Mouse (Mus musculus) hindbrain, embryonic 15.5 days (tissue): ENCODE results near the gene Pnpla7. TPM values are rescaled to one million over a fixed set of nuclear protein-coding genes. Genes with fewer than 3 reads are reported as not detected.
"Not testable (repeated sequence)": the region's sequence is repeated elsewhere in the genome, so short reads cannot be mapped to it uniquely, and the experiment has no call there.

Experiments used
- ATAC-seq: fragments of 200-750 bp; cut with Nextera tagmentation; 2 replicates; pipeline ENCODE4 v1.8.0; 2017; ENCODE audit warnings: low read depth, moderate number of reproducible peaks, moderate TSS enrichment; ENCODE audit not compliant: low FRiP score
- H3K27ac ChIP-seq: fragments of 300-500 bp; sonication (generic); replicated peaks from 2 replicates; pipeline ENCODE4 v1.5.1; 2015; ENCODE audit warnings: mild to moderate bottlenecking, inconsistent platforms
- H3K27me3 ChIP-seq: fragments of 300-500 bp; sonication (generic); 2 replicates; pipeline ENCODE4 v1.6.1; 2015; ENCODE audit warnings: control low read depth, inconsistent platforms
- H3K36me3 ChIP-seq: fragments of 300-500 bp; sonication (generic); 2 replicates; pipeline ENCODE4 v1.6.1; 2015; ENCODE audit warnings: control low read depth, inconsistent platforms
- H3K4me1 ChIP-seq: fragments of 300-500 bp; sonication (generic); replicated peaks from 2 replicates; pipeline ENCODE4 v1.6.1; 2015; ENCODE audit warnings: control low read depth, inconsistent platforms
- H3K4me2 ChIP-seq: fragments of 300-500 bp; sonication (generic); 2 replicates; pipeline ENCODE4 v1.6.1; 2015; ENCODE audit warnings: moderate library complexity, mild to moderate bottlenecking, inconsistent platforms
- H3K4me3 ChIP-seq: fragments of 300-500 bp; sonication (generic); 2 replicates; pipeline ENCODE4 v1.5.1; 2015; ENCODE audit warnings: mild to moderate bottlenecking, inconsistent platforms
- H3K9ac ChIP-seq: fragments of 300-500 bp; sonication (generic); 2 replicates; pipeline ENCODE4 v1.6.1; 2015; ENCODE audit warnings: inconsistent platforms
- H3K9me3 ChIP-seq: fragments of 300-500 bp; sonication (generic); 2 replicates; pipeline ENCODE4 v1.6.1; 2016; ENCODE audit warnings: control low read depth, inconsistent platforms
- WGBS: fragments of 180-500 bp; shearing (Covaris S2); methylation state at CpG from one replicate; pipeline ENCODE4 v1.1.7; 2015; 5-methylcytosine and 5-hydroxymethylcytosine counted together
- polyA plus RNA-seq: library from polyadenylated mRNA; unstranded; fragments of >200 nt; fragmentation: Nextera tagmentation; extraction: Ambion mirVana; gene quantifications from 2 replicates; pipeline ENCODE4 v1.2.1, GENCODE M21; 2015

Gene Pnpla7
- polyA plus RNA-seq: 3.3 and 3.9 TPM in 2 replicates

GRCm38 (mm10) chr2:24975704-24976297 lies at the start of gene Pnpla7:
Gene Pnpla7 (plus strand): TSS chr2:24976033.
- Histone ChIP-seq H3K4me3 (peak within 1 kb of the TSS; percentile 87), H3K27ac (peak within 1 kb of the TSS; percentile 92), H3K9ac (peak within 1 kb of the TSS; percentile 77), H3K4me1 (peaks cover 24% of the 10 kb centered on the region), H3K27me3 (no peaks in the 10 kb centered on the region), H3K36me3 (peaks cover 18% of the 10 kb centered on the region), H3K4me2 (peak within 1 kb of the TSS; percentile 96), H3K9me3 (no peaks in the 10 kb centered on the region)
- 1% methylated on average over 16 of the region's 16 CpGs for WGBS
- ATAC-seq: peak; percentile 31; the same call in 1 of the 2 replicates

DNA sequence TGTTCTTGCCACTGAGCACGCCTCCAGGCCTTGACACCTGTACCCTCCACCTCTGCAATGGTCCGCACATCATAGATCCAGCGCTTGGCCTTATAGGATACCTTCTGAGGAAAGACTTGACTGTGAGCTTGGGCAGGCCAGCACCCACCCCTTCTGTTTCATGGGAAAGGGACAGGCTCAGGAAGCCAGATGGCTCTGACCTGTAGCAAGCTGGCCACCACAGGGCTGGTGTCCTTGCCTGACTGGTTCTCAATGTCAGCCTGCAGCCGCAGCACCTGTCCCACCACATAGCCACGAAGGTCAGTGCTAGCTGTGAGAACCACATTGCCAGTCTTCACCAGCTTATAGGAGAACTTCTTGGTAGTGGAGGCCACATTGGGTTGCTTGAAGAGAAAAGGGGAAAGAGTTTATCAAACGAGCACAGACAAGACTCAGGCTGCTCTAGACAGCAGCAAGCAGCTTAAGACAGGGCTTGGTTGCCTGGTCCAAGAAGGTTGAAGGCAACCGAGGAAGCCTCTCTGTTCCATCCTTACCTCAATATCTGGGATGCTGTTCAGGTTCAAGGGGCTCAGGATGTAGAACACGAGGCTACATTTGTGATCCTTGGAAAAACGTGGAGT lies 49.4 kb upstream of the Pnpla7 start:
- H3K4me1 ChIP-seq: no peaks in the 10 kb centered on the region
- H3K36me3 ChIP-seq: peaks cover 8% of the 10 kb centered on the region; the same call in 1 of the 2 replicates
- H3K27ac ChIP-seq: no peak overlapping the region
- 90% methylated on average over 9 of the region's 9 CpGs for WGBS
- H3K9me3 ChIP-seq: no peaks in the 10 kb centered on the region
- no peak overlapping the region for H3K4me2 ChIP-seq
- H3K4me3 ChIP-seq: no peak overlapping the region
- no peak for ATAC-seq
- no peaks in the 10 kb centered on the region for H3K27me3 ChIP-seq
- no peak overlapping the region for H3K9ac ChIP-seq

DNA sequence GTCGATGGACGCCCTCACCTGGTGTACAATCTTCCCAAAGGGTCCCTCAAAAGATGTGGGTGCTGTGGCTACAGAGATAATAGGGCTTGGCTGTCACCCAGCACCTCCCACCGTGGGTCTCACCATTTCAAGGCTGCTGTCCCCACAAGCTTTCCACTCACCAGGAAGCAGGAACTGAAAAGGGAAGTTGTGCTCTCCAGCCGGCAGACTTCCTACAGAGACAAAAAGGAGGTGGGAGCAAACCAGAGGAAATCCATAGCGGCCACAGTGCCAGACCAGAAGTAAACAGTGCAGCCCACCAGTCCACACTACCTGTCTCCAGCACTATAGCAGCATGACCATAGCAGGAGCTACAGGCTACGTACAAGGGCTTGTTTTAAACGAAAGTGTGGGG lies 48.9 kb upstream of the Pnpla7 start:
- H3K9me3 ChIP-seq: no peaks in the 10 kb centered on the region
- ATAC-seq: no peak
- H3K4me3 ChIP-seq: no peak overlapping the region
- H3K36me3 ChIP-seq: peaks cover 8% of the 10 kb centered on the region; the same call in 1 of the 2 replicates
- no peaks in the 10 kb centered on the region for H3K27me3 ChIP-seq
- H3K9ac ChIP-seq: no peak overlapping the region
- H3K4me2 ChIP-seq: no peak overlapping the region
- 78% methylated on average over 7 of the region's 7 CpGs for WGBS
- H3K27ac ChIP-seq: no peak overlapping the region
- H3K4me1 ChIP-seq: no peaks in the 10 kb centered on the region

GRCm38 (mm10) chr2:24927810-24928479 lies 47.9 kb upstream of the Pnpla7 start:
- no peaks in the 10 kb centered on the region for H3K9me3 ChIP-seq
- H3K4me2 ChIP-seq: no peak overlapping the region
- 76% methylated on average over 4 of the region's 4 CpGs for WGBS
- no peak overlapping the region for H3K4me3 ChIP-seq
- no peak for ATAC-seq
- H3K36me3 ChIP-seq: peaks cover 8% of the 10 kb centered on the region; the same call in 1 of the 2 replicates
- H3K27me3 ChIP-seq: no peaks in the 10 kb centered on the region
- no peak overlapping the region for H3K9ac ChIP-seq
- no peak overlapping the region for H3K27ac ChIP-seq
- H3K4me1 ChIP-seq: no peaks in the 10 kb centered on the region

DNA sequence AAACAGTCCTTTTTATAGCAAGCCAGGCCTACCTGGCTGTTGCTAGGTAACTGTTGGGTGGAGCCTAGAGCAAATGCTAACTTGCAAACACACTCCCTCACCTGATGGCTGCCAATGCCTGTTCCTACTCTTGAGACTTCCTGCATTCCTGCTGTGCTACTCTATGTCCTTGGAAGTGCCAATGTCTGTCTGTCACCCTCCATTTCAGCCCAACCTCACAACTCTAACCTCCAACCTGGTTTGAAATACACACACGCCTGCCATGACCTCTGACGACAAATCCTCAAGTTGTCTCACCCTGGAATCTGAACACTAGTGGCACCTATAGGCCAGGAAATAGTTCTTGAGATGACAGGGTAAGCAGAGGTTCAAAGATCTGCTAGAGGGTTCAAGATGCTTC lies 46.7 kb upstream of the Pnpla7 start:
- H3K36me3 ChIP-seq: peaks cover 8% of the 10 kb centered on the region; the same call in 1 of the 2 replicates
- WGBS: 71% methylated on average over 2 of the region's 2 CpGs
- no peaks in the 10 kb centered on the region for H3K9me3 ChIP-seq

DNA sequence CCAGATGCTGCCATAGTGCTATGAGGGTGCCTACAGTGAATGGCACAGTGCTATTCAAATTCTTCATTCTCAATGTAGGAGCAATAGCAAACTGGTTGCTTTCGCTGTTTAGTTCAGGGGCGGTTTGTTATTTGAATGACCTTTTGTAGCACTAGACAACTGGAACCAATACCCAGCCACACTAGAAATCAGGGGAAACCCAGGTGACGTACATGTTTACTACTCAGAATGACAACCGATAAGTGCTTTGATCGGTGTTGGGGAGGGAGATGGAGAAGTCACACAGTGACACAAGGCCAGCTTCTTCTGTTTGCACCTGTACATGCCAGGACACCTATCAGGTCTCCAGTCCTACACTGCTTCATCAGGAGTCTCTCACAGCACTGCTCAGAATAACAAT lies 46.2 kb upstream of the Pnpla7 start:
- no peaks in the 10 kb centered on the region for H3K9me3 ChIP-seq
- no peak overlapping the region for H3K9ac ChIP-seq
- H3K4me3 ChIP-seq: no peak overlapping the region
- no peaks in the 10 kb centered on the region for H3K27me3 ChIP-seq
- no peak for ATAC-seq
- peaks cover 16% of the 10 kb centered on the region for H3K4me1 ChIP-seq
- H3K36me3 ChIP-seq: peaks cover 8% of the 10 kb centered on the region; the same call in 1 of the 2 replicates
- WGBS: 92% methylated on average over 5 of the region's 5 CpGs
- no peak overlapping the region for H3K27ac ChIP-seq
- H3K4me2 ChIP-seq: no peak overlapping the region

More for the DNA sequence above, 46.7 kb upstream of the Pnpla7 start:
- Histone ChIP-seq H3K4me2 (no peak overlapping the region), H3K4me1 (peaks cover 12% of the 10 kb centered on the region), H3K9ac (no peak overlapping the region), H3K4me3 (no peak overlapping the region), H3K27me3 (no peaks in the 10 kb centered on the region), H3K27ac (no peak overlapping the region)
- no peak for ATAC-seq

DNA sequence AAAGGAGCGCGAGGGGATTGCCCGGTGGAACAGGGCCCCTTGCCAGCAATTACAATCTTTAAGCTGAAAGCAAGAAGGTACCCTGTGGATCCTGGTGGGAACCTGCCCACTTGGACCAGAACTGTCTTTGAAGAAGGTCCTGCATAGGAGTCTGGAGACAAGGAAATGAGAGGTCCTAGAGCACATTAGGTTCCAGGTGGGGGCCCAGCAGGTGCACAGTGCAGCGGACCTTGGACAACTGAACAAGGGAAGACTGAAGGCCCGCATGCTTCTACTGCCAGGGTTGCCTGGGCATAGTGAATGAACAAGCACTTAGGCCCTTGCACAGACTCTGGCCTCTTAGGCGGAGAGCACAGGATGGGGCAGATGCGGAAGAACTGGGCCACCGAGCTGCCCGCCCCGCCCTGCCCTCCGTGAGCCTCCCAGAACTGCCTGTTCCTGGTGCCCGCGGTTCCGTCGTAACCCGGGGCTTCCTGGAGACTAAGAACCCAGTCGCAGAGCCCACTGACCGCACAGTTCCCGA lies 41.3 kb upstream of the Pnpla7 start:
- 5% methylated on average over 19 of the region's 19 CpGs for WGBS
- no peak; the same call in 1 of the 2 replicates for ATAC-seq
- Histone ChIP-seq H3K36me3 (no peaks in the 10 kb centered on the region), H3K9me3 (no peaks in the 10 kb centered on the region), H3K4me3 (peak overlapping the region; percentile 67), H3K27me3 (no peaks in the 10 kb centered on the region), H3K9ac (peak overlapping the region; percentile 74), H3K4me1 (peaks cover 22% of the 10 kb centered on the region), H3K4me2 (peak overlapping the region; percentile 82), H3K27ac (peak overlapping the region; percentile 63; the same call in 1 of the 2 replicates)

DNA sequence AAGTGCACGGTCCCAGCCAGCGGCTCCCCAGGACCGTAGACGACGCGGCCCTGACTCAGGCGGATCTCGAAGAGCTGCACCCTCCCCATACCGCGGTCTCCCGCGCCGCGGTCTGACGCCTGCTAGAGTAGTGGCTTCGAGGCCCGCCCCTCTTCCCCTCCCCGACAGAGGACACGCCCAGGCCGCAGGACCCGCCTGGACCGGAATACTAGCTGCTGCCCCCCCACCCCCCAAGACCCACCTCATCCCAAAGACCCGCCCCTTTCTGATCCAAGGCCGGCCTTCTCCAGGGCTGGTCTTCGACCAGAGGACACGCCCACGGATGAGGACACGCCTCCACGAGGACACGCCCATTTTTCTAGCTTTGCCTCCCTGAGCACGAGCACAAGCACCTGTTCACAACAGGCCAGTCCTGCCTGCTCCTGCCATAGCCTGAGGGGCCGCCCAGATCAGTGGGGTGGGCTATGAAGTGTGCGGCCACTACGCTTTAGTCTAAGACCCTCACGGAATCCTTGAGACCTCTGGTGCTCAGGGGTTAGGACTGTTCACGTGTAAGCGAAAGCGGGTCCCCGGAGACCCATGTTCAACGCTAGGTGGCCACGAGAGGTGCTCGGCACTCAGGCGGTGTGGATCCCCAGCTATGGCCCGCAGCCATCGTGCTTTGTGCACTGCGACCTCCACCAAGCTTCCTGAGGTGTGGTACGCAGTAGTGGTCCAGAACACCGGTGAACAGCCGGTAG lies 40.6 kb upstream of the Pnpla7 start, which contains the start of gene Arrdc1:
TSS of gene Arrdc1 (minus strand) at position 196 of the 740 bp plus-strand sequence.
- peak within 1 kb of the TSS; percentile 82 for H3K4me2 ChIP-seq
- H3K27me3 ChIP-seq: no peaks in the 10 kb centered on the region
- no peaks in the 10 kb centered on the region for H3K9me3 ChIP-seq
- WGBS: 0% methylated on average over 48 of the region's 49 CpGs
- peak within 1 kb of the TSS; percentile 67 for H3K4me3 ChIP-seq
- H3K36me3 ChIP-seq: no peaks in the 10 kb centered on the region
- H3K4me1 ChIP-seq: peaks cover 22% of the 10 kb centered on the region
- H3K9ac ChIP-seq: peak within 1 kb of the TSS; percentile 74
- H3K27ac ChIP-seq: peak within 1 kb of the TSS; percentile 63; the same call in 1 of the 2 replicates
- peak; percentile 94 for ATAC-seq

DNA sequence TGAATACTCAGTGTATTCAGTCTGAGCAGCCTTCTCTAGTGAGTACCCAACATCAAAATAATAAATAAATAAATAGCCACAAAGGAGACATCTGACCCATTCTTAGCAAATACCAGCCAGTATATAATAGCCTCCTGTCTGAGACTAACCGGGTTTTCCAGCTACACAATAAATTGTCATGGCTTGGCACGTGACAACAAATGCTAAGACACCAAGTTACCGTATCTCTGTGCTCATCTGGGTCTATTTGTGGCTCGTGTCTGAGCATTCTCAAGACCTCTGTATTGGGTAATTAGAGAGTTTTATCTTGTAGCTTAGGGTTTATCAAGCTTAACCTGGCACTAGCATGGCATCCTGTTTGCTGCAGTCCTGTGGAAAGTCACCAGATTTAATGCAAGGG lies 33.7 kb upstream of the Pnpla7 start:
- H3K27me3 ChIP-seq: no peaks in the 10 kb centered on the region
- 71% methylated on average over 4 of the region's 4 CpGs for WGBS

GRCm38 (mm10) chr2:24944304-24944703 lies 31.5 kb upstream of the Pnpla7 start:
- not testable (repeated sequence) for H3K27ac ChIP-seq, ATAC-seq, H3K9me3 ChIP-seq, H3K4me2 ChIP-seq, H3K4me3 ChIP-seq, H3K27me3 ChIP-seq, H3K4me1 ChIP-seq, H3K36me3 ChIP-seq, H3K9ac ChIP-seq
- 60% methylated on average over 2 of the region's 2 CpGs for WGBS

More for the DNA sequence above, 33.7 kb upstream of the Pnpla7 start:
- Histone ChIP-seq H3K4me2 (no peak overlapping the region), H3K36me3 (no peaks in the 10 kb centered on the region), H3K9ac (no peak overlapping the region), H3K9me3 (no peaks in the 10 kb centered on the region), H3K27ac (no peak overlapping the region), H3K4me1 (no peaks in the 10 kb centered on the region), H3K4me3 (no peak overlapping the region)
- ATAC-seq: no peak

- peak; percentile 98 for ATAC-seq
- H3K36me3 ChIP-seq: peaks cover 30% of the 10 kb centered on the region
- peaks cover 20% of the 10 kb centered on the region for H3K4me1 ChIP-seq
- H3K4me2 ChIP-seq: peak within 1 kb of the TSS; percentile 76
- 0% methylated on average over 44 of the region's 108 CpGs for WGBS
- H3K9ac ChIP-seq: peak within 1 kb of the TSS; percentile 86
- peak within 1 kb of the TSS; percentile 91 for H3K4me3 ChIP-seq
- H3K9me3 ChIP-seq: no peaks in the 10 kb centered on the region
- H3K27ac ChIP-seq: peak within 1 kb of the TSS; percentile 75
- no peaks in the 10 kb centered on the region for H3K27me3 ChIP-seq
These were observed 26.2 kb upstream of the Pnpla7 start, which contains the start of gene Zmynd19 for GRCm38 (mm10) chr2:24949421-24950188. Gene Zmynd19 (plus strand): TSS chr2:24949792.
